In the genomic region with DNA sequence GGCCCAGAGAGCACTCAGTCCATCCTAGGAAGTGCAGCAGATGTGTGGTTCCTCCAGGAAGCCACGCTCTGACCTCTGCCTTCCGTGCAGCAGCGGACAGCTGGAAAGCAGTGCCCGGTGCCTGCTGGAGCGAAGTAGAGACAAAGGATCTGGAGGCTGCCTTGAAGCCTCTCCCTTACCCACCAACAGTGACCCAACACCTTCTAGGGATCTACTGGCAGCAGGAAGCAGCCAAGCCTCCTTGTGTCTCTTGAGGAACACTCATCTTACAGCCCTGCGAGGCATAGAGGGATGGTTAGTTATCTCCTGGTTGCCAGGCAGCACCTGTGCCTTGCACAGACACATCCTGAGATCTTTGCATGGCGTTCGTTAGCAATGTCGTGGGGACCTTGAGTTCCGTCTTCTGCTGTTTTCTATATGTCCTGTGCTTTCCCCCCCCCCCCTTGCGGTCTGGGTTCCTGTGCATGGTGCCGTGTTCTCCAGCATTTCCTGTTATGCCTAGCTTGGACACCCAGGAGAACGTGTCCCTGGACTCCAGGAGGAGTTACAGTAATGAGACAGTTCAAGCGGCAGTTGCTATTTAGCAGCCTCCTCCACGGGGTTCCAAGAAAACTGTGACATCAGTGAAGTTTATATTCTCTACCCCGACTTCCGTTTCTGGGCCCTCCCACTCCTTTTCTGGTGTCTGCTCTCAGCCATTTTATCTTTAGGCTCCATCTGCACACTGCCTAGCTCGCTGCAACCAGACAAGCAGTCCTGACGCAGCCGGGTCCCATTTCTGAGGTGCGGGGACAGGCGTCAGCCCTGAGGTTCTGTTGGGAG, we compare ENCODE assay signal across 8 mouse cellular contexts.
DNase-seq lines count a peak whose midpoint lies in the region; ATAC-seq and TF ChIP-seq lines count a peak whose summit lies in the region.

No protein-coding gene starts in this region.

- DNase-seq in midbrain, embryonic 11.5 days (ENCODE audit: low spot score, missing footprints): no peak
- DNase-seq in liver, adult 2 months (ENCODE audit: extremely low read depth, low read depth, low spot score): no peak
- peak; percentile 33 for DNase-seq in yolk sac, embryonic 10.5 days (ENCODE audit: low spot score)
- no peak for DNase-seq in ovary, adult 18-20 months (ENCODE audit: low spot score)

- H3K4me2 ChIP-seq in midbrain, embryonic 15.5 days: peak overlapping the region; percentile 5; the same call in 1 of the 2 replicates
- no peak overlapping the region for H3K4me2 ChIP-seq in midbrain, embryonic 11.5 days
- H3K4me2 ChIP-seq in intestine, embryonic 15.5 days (replicated peaks): peak overlapping the region; percentile 44
- peak overlapping the region; percentile 27; the same call in 1 of the 2 replicates for H3K4me2 ChIP-seq in neural tube, embryonic 15.5 days

- H3K27ac ChIP-seq in midbrain, embryonic 15.5 days: 0 out of 2 replicates have a peak overlapping the region, but pooled peaks have one; percentile 23
- H3K27ac ChIP-seq in midbrain, embryonic 11.5 days (ENCODE audit: low read depth, low read length): no peak overlapping the region; the same call in 1 of the 2 replicates
- peak overlapping the region; percentile 70 for H3K27ac ChIP-seq in intestine, embryonic 15.5 days
- H3K27ac ChIP-seq in liver, adult 2 months (replicated peaks; ENCODE audit: insufficient read depth, low read depth, low read length): peak overlapping the region; percentile 66
- peak overlapping the region; percentile 45 for H3K27ac ChIP-seq in neural tube, embryonic 15.5 days (replicated peaks)

- H3K9ac ChIP-seq in midbrain, embryonic 15.5 days: no peak overlapping the region
- no peak overlapping the region for H3K9ac ChIP-seq in midbrain, embryonic 11.5 days (ENCODE audit: low read length)
- H3K9ac ChIP-seq in intestine, embryonic 15.5 days: no peak overlapping the region
- H3K9ac ChIP-seq in liver, adult 2 months (ENCODE audit: low read depth, low read length): peak overlapping the region; percentile 33
- no peak overlapping the region for H3K9ac ChIP-seq in neural tube, embryonic 15.5 days (replicated peaks)

- no peaks in the 10 kb centered on the region for H3K9me3 ChIP-seq in midbrain, embryonic 15.5 days
- no peaks in the 10 kb centered on the region for H3K9me3 ChIP-seq in midbrain, embryonic 11.5 days (ENCODE audit: control insufficient read depth, low read length)
- no peaks in the 10 kb centered on the region for H3K9me3 ChIP-seq in intestine, embryonic 15.5 days
- H3K9me3 ChIP-seq in neural tube, embryonic 15.5 days (replicated peaks): no peaks in the 10 kb centered on the region

- H3K4me3 ChIP-seq in midbrain, embryonic 15.5 days: no peak overlapping the region
- no peak overlapping the region for H3K4me3 ChIP-seq in midbrain, embryonic 11.5 days (ENCODE audit: low read depth, low read length)
- no peak overlapping the region for H3K4me3 ChIP-seq in intestine, embryonic 15.5 days (replicated peaks)
- H3K4me3 ChIP-seq in liver, adult 2 months (ENCODE audit: insufficient read depth, low read depth, low read length): peak overlapping the region; percentile 12
- H3K4me3 ChIP-seq in neural tube, embryonic 15.5 days (replicated peaks): no peak overlapping the region

- WGBS in midbrain, embryonic 15.5 days: 70% methylated on average over 22 of the region's 22 CpGs
- 76% methylated on average over 22 of the region's 22 CpGs for whole genome bisulfite sequencing in midbrain, embryonic 11.5 days
- 49% methylated on average over 22 of the region's 22 CpGs for WGBS in intestine, embryonic 15.5 days
- 73% methylated on average over 22 of the region's 22 CpGs for WGBS in liver, adult 2 months
- WGBS in neural tube, embryonic 15.5 days: 67% methylated on average over 22 of the region's 22 CpGs

- TF ChIP-seq POLR2A in liver, adult 2 months (IDR thresholded peaks at IDR 0.05; ENCODE audit: extremely low read depth, insufficient read depth, low read length): no peak

- peaks cover 1% of the 10 kb centered on the region; the same call in 1 of the 2 replicates for H3K79me2 ChIP-seq in liver, adult 2 months (ENCODE audit: control insufficient read depth, insufficient read depth, low read length)

- no peak; the same call in 1 of the 2 replicates for ATAC-seq in midbrain, embryonic 15.5 days (replicated peaks)
- no peak for ATAC-seq in midbrain, embryonic 11.5 days (ENCODE audit: low FRiP score)
- ATAC-seq in frontal cortex, adult (ENCODE audit: low TSS enrichment): peak; percentile 86
- ATAC-seq in intestine, embryonic 15.5 days: peak; percentile 46
- no peak for ATAC-seq in neural tube, embryonic 15.5 days (ENCODE audit: low FRiP score)

- no peaks in the 10 kb centered on the region for H3K27me3 ChIP-seq in midbrain, embryonic 15.5 days (replicated peaks)
- H3K27me3 ChIP-seq in midbrain, embryonic 11.5 days (ENCODE audit: control insufficient read depth, insufficient read depth, low read length): no peaks in the 10 kb centered on the region
- H3K27me3 ChIP-seq in intestine, embryonic 15.5 days (replicated peaks): no peaks in the 10 kb centered on the region
- H3K27me3 ChIP-seq in liver, adult 2 months (ENCODE audit: control insufficient read depth, insufficient read depth, low read length): no peaks in the 10 kb centered on the region
- no peaks in the 10 kb centered on the region for H3K27me3 ChIP-seq in neural tube, embryonic 15.5 days (replicated peaks)

- no peak for TF ChIP-seq CTCF in liver, adult 2 months (IDR thresholded peaks at IDR 0.05; ENCODE audit: low read depth, low read length)

- H3K4me1 ChIP-seq in midbrain, embryonic 15.5 days: peaks cover 4% of the 10 kb centered on the region
- peaks cover 6% of the 10 kb centered on the region; the same call in 1 of the 2 replicates for H3K4me1 ChIP-seq in midbrain, embryonic 11.5 days (ENCODE audit: control insufficient read depth, insufficient read depth, low read length)
- H3K4me1 ChIP-seq in intestine, embryonic 15.5 days (replicated peaks): peaks cover 20% of the 10 kb centered on the region
- H3K4me1 ChIP-seq in liver, adult 2 months (ENCODE audit: control insufficient read depth, insufficient read depth, low read length): peaks cover 7% of the 10 kb centered on the region; the same call in 1 of the 2 replicates
- H3K4me1 ChIP-seq in neural tube, embryonic 15.5 days: peaks cover 45% of the 10 kb centered on the region

- no peaks in the 10 kb centered on the region for H3K36me3 ChIP-seq in midbrain, embryonic 15.5 days (replicated peaks)
- no peaks in the 10 kb centered on the region for H3K36me3 ChIP-seq in midbrain, embryonic 11.5 days (ENCODE audit: control insufficient read depth, insufficient read depth, low read length)
- no peaks in the 10 kb centered on the region for H3K36me3 ChIP-seq in intestine, embryonic 15.5 days
- H3K36me3 ChIP-seq in liver, adult 2 months (ENCODE audit: control insufficient read depth, insufficient read depth, low read length): no peaks in the 10 kb centered on the region
- H3K36me3 ChIP-seq in neural tube, embryonic 15.5 days: no peaks in the 10 kb centered on the region

Comparison
In these comparisons a context has a peak if more than half of its experiments do, and no peak if none do; other contexts are left out.
1. ATAC-seq: peak in frontal cortex, adult (single experiment) and intestine, embryonic 15.5 days (single experiment); none in midbrain, embryonic 15.5 days (single experiment), midbrain, embryonic 11.5 days (single experiment) and neural tube, embryonic 15.5 days (single experiment).